Mouse (Mus musculus) right cerebral cortex, postnatal 25 days (tissue): ENCODE results near the gene Fnd3c2.
A peak's percentile ranks its signal among the peaks of the same experiment; 100 is the strongest.
"Not testable (repeated sequence)": the region's sequence is repeated elsewhere in the genome, so short reads cannot be mapped to it uniquely, and the experiment has no call there.

Experiments used
- DNase-seq: peaks from one replicate; pipeline ENCODE4 v3.0.0; 2022

Gene Fnd3c2

GRCm38 (mm10) chrX:106255276-106255675 is at the start of gene Fnd3c2:
Gene Fnd3c2, minus strand, starts transcription at chrX:106255376.
- DNase-seq = no peak

- DNase-seq = no peak
These were observed 29.3 kb upstream of the Fnd3c2 start for GRCm38 (mm10) chrX:106284441-106284840.

GRCm38 (mm10) chrX:106221058-106221457 is 34.1 kb downstream of the Fnd3c2 start, which contains the start of gene Taf9b:
Gene Taf9b, minus strand, starts transcription at chrX:106221158.
- no peak for DNase-seq

GRCm38 (mm10) chrX:106219171-106220032 is 35.8 kb downstream of the Fnd3c2 start:
- peak; percentile 75 for DNase-seq

- no peak for DNase-seq
These were observed 46.1 kb downstream of the Fnd3c2 start for GRCm38 (mm10) chrX:106209100-106209499.

- DNase-seq = no peak
These were observed 56.3 kb downstream of the Fnd3c2 start for GRCm38 (mm10) chrX:106198904-106199303.

- no peak for DNase-seq
These were observed 57.9 kb downstream of the Fnd3c2 start for GRCm38 (mm10) chrX:106197308-106197707.

- DNase-seq = not testable (repeated sequence)
These were observed 60.8 kb downstream of the Fnd3c2 start for GRCm38 (mm10) chrX:106194361-106194760.

GRCm38 (mm10) chrX:106190091-106190490 is 65.1 kb downstream of the Fnd3c2 start:
- DNase-seq = no peak

- no peak for DNase-seq
These were observed 65.8 kb downstream of the Fnd3c2 start for GRCm38 (mm10) chrX:106189356-106189755.

- no peak for DNase-seq
These were observed 67.4 kb downstream of the Fnd3c2 start for GRCm38 (mm10) chrX:106187737-106188136.

- peak; percentile 91 for DNase-seq
These were observed 68.2 kb downstream of the Fnd3c2 start, which contains the start of gene Pgk1 for GRCm38 (mm10) chrX:106186713-106187649. Gene Pgk1, plus strand, starts transcription at chrX:106187100.

- no peak for DNase-seq
These were observed 69.5 kb downstream of the Fnd3c2 start for GRCm38 (mm10) chrX:106185706-106186105.
